18 mouse cellular contexts compared by ENCODE assay signal in genomic region chr5:53494536-53495159, GRCm38 (mm10). TPM values are rescaled to one million over a fixed set of nuclear protein-coding genes. Genes with fewer than 3 reads are reported as not detected.
DNase-seq lines count a peak whose midpoint lies in the region; ATAC-seq and TF ChIP-seq lines count a peak whose summit lies in the region.
"Had no signal": no experiment of that assay in that cellular context is flagged by ENCODE, and none has a peak within 500 bp of the region (broad histone marks: within the 10 kb centered on the region; RNA-seq: fewer than 3 reads in every experiment).

No protein-coding gene starts in this region.

- H3K4me2 ChIP-seq in forebrain, embryonic 14.5 days (ENCODE audit: low read length) = no peak overlapping the region
- H3K4me2 ChIP-seq: heart, embryonic 12.5 days; intestine, embryonic 15.5 days; lung, embryonic 15.5 days; neural tube, embryonic 15.5 days; stomach, embryonic 15.5 days had no signal

- peak overlapping the region; percentile 46 for H3K4me3 ChIP-seq in gastrocnemius, adult 2 months
- H3K4me3 ChIP-seq in forebrain, embryonic 14.5 days (ENCODE audit: low read depth, low read length) = no peak overlapping the region
- H3K4me3 ChIP-seq: embryonic facial prominence, embryonic 10.5 days; heart, embryonic 12.5 days; intestine, embryonic 15.5 days; lung, embryonic 15.5 days; neural tube, embryonic 15.5 days; stomach, embryonic 15.5 days had no signal

- no peaks in the 10 kb centered on the region for H3K9me3 ChIP-seq in forebrain, embryonic 14.5 days (replicated peaks; ENCODE audit: control insufficient read depth, low read length)
- H3K9me3 ChIP-seq: embryonic facial prominence, embryonic 10.5 days; heart, embryonic 12.5 days; intestine, embryonic 15.5 days; lung, embryonic 15.5 days; neural tube, embryonic 15.5 days; stomach, embryonic 15.5 days had no signal

- WGBS in forebrain, embryonic 14.5 days = 92% methylated on average over 17 of the region's 17 CpGs

- peak; percentile 61 for DNase-seq in gastrocnemius, adult 2 months
- DNase-seq in gastrocnemius, postnatal 36 days = no peak
- peak; percentile 59 to 63 for DNase-seq in cerebellum, postnatal 36 days
- DNase-seq in left cerebral cortex, postnatal 14 days (ENCODE audit: low spot score in 2 of 2) = peak; percentile 41 to 51
- DNase-seq in telencephalon, adult 2 months (ENCODE audit: low read depth, low spot score) = peak; percentile 82
- DNase-seq in heart, adult 18-20 months = no peak
- no peak for DNase-seq in T-cell, adult 2 months (ENCODE audit: low spot score)
- DNase-seq in forebrain, embryonic 14.5 days (ENCODE audit: low spot score) = no peak
- DNase-seq: adrenal gland, adult 8-10 months; kidney, postnatal 10 days; thymus, postnatal 25 days had no signal

- H3K4me1 ChIP-seq in forebrain, embryonic 14.5 days (ENCODE audit: control insufficient read depth, insufficient read depth, low read length) = no peaks in the 10 kb centered on the region
- H3K4me1 ChIP-seq: intestine, embryonic 15.5 days; neural tube, embryonic 15.5 days; stomach, embryonic 15.5 days had no signal

- no peak for TF ChIP-seq CTCF in gastrocnemius, adult 2 months (IDR thresholded peaks at IDR 0.05)

- ATAC-seq in forebrain, embryonic 14.5 days = no peak
- ATAC-seq: intestine, embryonic 15.5 days; Patski had no signal

- no peaks in the 10 kb centered on the region for H3K36me3 ChIP-seq in forebrain, embryonic 14.5 days (ENCODE audit: control insufficient read depth, insufficient read depth, low read length)
- H3K36me3 ChIP-seq: embryonic facial prominence, embryonic 10.5 days; heart, embryonic 12.5 days; intestine, embryonic 15.5 days; lung, embryonic 15.5 days; neural tube, embryonic 15.5 days; stomach, embryonic 15.5 days had no signal

- H3K27me3 ChIP-seq in forebrain, embryonic 14.5 days (replicated peaks; ENCODE audit: control insufficient read depth, insufficient read depth, low read length) = no peaks in the 10 kb centered on the region
- H3K27me3 ChIP-seq: intestine, embryonic 15.5 days; lung, embryonic 15.5 days; neural tube, embryonic 15.5 days; Patski; stomach, embryonic 15.5 days had no signal

- no peak overlapping the region for H3K9ac ChIP-seq in forebrain, embryonic 14.5 days (ENCODE audit: low read length)
- H3K9ac ChIP-seq: heart, embryonic 12.5 days; intestine, embryonic 15.5 days; lung, embryonic 15.5 days; neural tube, embryonic 15.5 days; stomach, embryonic 15.5 days had no signal

- peak overlapping the region; percentile 91 for H3K27ac ChIP-seq in gastrocnemius, adult 2 months
- H3K27ac ChIP-seq in forebrain, embryonic 14.5 days (ENCODE audit: low read depth, low read length) = no peak overlapping the region
- H3K27ac ChIP-seq: embryonic facial prominence, embryonic 10.5 days; intestine, embryonic 15.5 days; lung, embryonic 15.5 days; neural tube, embryonic 15.5 days; stomach, embryonic 15.5 days had no signal

- intact Hi-C loops in gastrocnemius, adult 2 months (cut with DNase I) = loop anchor here (5.0 kb wide), 1 partner anchor 93 kb away; no protein-coding TSS in a partner anchor
- intact Hi-C loops in gastrocnemius, postnatal 36 days (cut with DNase I) = no loop called here
- intact Hi-C loops in left cerebral cortex, postnatal 14 days (cut with DNase I) = no loop called here

RNA-seq across cellular contexts. Expression of gene Rbpj, which starts 28.7 kb away (rescaled TPM):
- 10 to 100 TPM; 20.9 to 21.7 TPM for total RNA-seq in gastrocnemius, adult 2 months (2021)
- total RNA-seq in gastrocnemius, postnatal 36 days (2021) = 10 to 100 TPM; 14.1 to 23.8 TPM
- total RNA-seq in left cerebral cortex, postnatal 14 days (2021) = 10 to 100 TPM; 25.0 to 26.7 TPM
- total RNA-seq in heart, adult 18-20 months (2021) = 10 to 100 TPM; 17.5 to 22.4 TPM
- 49.4 and 51.2 TPM in 2 replicates for polyA plus RNA-seq in forebrain, embryonic 14.5 days (2014; fragmentation: Nextera tagmentation; extraction: Ambion mirVana)

Comparison
In these comparisons a context has a peak if more than half of its experiments do, and no peak if none do; other contexts are left out.
1. DNase-seq: peak in gastrocnemius, adult 2 months (single experiment), cerebellum, postnatal 36 days (2 of 2), left cerebral cortex, postnatal 14 days (2 of 2) and telencephalon, adult 2 months (single experiment); none in gastrocnemius, postnatal 36 days (0 of 2), heart, adult 18-20 months (0 of 2), T-cell, adult 2 months (single experiment) and forebrain, embryonic 14.5 days (single experiment).